Mouse (Mus musculus) cortical plate, adult 2 months (tissue): ENCODE data around the gene Itga6.

Source experiments
- CTCF ChIP-seq: fragments of 200-500 bp; IDR thresholded peaks from 2 replicates; pipeline ENCODE4 v1.5.1; 2011; ENCODE audit warnings: mild to moderate bottlenecking, control low read depth, low read length; ENCODE audit not compliant: insufficient read depth; ENCODE audit errors: extremely low read depth
- POLR2A ChIP-seq: fragments of 200-500 bp; IDR thresholded peaks from 2 replicates; pipeline ENCODE4 v1.6.1; 2011; ENCODE audit warnings: mild to moderate bottlenecking, low read length, control low read depth; ENCODE audit not compliant: insufficient read depth; ENCODE audit errors: extremely low read depth

- TF ChIP-seq POLR2A, result no peak
- no peak for TF ChIP-seq CTCF
These were observed 11.7 kb downstream of the Itga6 start for GRCm38 (mm10) chr2:71757098-71757497.
